Mouse (Mus musculus): Measurements from ENCODE around the gene Gm49450. TPM values are rescaled to one million over a fixed set of nuclear protein-coding genes. Genes with fewer than 3 reads are reported as not detected.

The Gm49450 gene
- not detected in 2 replicates for total RNA-seq (2015; ENCODE audit: low replicate concordance)
- not detected in 2 replicates for total RNA-seq (2017; ENCODE audit: low replicate concordance)

DNA sequence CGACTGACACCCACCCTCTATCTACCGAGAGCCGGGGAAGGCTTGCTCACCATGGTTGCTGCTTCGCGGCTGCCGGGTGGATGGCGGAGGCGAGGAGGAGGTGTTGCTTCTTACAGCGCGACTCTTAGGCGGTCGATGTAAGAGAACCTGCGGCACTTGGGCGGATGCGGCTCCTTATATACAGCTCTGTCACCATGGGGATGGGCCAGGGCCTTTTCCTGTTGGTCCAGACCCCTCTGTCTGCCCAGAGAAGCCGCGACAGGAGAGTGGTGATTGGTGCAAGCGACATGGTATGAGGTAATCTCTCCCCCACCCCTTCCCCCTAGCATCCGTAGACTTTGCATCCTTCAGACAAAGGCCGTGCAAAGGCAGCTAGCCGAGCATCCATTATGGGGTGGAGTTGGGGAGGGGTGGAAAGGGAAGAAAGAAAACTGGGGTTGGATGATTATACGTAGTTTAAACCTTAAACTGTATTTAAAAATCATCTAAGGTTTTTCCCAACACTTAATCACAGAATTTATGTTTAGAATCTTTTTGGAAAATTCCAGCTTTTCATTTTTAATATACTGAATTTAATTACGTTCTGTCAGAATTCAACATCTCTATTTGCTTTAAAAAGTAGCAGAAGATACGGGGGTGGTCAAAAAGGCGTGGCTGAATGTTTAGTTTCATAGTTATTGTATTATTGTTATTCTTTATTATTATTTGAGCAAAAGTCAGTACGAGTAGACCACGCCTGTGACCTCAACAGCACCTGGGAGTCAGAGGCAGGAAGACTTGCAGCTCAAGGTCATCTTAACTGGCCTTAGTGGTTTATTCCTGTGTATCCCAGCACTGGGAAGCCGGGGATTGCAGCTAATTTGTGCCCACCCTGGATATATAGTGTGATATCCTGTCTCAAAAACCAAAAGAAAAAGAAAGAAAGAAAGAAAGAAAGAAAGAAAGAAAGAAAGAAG lies at the start of gene Gm49450, which contains the start of gene Tuba1a:
TSS of gene Gm49450 (minus strand) at position 151 of the 956 bp plus-strand sequence.
TSS of gene Tuba1a (minus strand) at position 303 of the 956 bp plus-strand sequence.
- ATAC-seq (replicated peaks; ENCODE audit: low FRiP score, poor library complexity, severe bottlenecking) = peak; percentile 77

DNA sequence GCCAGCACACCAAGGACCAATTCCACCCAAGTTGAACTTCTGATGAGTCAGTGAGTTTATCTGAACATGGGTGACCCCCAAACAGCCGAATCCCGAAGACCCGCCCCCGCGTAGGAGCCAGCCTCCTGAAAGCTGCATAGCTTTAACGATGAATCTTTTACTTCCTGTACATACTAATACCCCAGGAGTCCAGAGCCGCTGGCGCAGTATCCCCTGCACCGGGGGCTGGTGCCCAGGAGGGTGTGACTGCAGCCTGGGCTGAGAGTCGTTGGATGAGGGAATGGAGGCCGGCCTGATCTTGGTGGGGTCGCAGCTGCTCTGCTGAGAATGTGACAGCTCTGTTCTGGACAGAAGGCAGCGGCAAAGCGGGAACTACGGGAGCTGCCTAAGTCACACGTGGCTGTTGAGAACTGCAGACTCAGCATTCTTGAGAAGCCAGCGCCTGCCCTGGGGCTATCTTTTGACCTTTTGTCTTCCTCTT lies 48.1 kb upstream of the Gm49450 start:
- ATAC-seq (replicated peaks; ENCODE audit: low FRiP score, poor library complexity, severe bottlenecking) = no peak

GRCm38 (mm10) chr15:99000535-99001283 lies 47.4 kb upstream of the Gm49450 start:
- ATAC-seq (replicated peaks; ENCODE audit: low FRiP score, poor library complexity, severe bottlenecking) = peak; percentile 64; the same call in 1 of the 2 replicates

GRCm38 (mm10) chr15:98998775-98999157 lies 45.4 kb upstream of the Gm49450 start:
- ATAC-seq (replicated peaks; ENCODE audit: low FRiP score, poor library complexity, severe bottlenecking) = no peak

DNA sequence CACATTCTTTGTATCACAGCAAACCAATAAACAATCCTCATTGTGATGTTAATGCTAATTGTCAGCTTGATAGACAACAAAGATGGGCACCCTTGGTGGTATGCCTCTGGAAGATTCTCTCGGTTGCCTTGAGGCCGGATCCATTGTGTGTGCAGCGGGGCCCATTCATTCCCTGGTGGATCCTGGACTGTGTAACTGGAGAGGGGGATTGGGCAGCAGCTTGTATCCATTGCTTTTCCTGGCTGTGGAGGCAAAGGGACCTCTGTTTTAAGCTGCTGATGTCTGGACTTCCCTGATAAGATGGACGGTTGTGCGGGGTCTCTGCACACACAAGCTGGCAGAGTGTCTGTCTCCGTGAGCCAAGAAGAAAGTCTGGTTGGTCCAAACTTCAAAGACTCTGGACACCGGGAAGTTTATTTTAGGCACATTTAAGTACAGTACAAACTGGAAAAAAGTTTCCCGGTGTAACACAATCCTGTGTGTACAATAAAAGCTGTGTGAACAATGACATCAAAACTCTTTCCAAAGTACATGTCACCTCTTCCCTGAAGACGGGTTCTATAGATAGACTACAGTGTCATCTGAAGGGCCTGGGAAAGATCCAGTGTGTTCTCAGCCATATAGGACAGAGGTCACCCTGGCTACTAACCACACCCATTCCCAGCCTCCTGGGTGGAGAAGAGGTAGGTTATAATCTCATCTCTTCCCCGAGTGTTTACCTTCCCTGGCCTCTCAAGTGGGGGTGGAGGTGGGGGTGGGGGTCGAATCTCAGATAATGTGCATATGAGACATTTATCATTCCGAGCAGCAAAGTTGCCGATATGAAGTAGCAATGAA lies 44.8 kb upstream of the Gm49450 start:
- ATAC-seq (replicated peaks; ENCODE audit: low FRiP score, poor library complexity, severe bottlenecking) = no peak

DNA sequence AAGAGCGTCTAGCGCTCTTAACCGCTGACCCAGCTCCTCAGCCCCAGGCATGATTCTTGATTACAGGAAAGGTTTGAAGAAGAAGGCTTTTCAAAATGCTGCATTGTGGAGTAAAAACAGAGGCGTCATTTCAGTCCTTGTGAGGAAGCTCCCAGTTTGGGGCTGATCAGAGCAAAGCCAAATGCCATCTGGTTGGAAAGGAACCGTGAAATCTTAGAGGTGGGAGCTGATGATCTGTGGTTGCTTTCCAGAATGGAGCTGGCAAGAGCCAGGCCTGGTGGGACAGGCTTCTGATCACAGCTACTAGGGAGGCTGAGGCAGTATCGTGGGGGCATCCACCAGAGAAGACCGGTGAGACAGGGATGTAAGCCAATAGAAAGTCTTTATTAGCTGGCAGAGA lies 43.5 kb upstream of the Gm49450 start:
- ATAC-seq (replicated peaks; ENCODE audit: low FRiP score, poor library complexity, severe bottlenecking) = no peak

GRCm38 (mm10) chr15:98994957-98995520 lies 41.7 kb upstream of the Gm49450 start:
- no peak for ATAC-seq (replicated peaks; ENCODE audit: low FRiP score, poor library complexity, severe bottlenecking)

DNA sequence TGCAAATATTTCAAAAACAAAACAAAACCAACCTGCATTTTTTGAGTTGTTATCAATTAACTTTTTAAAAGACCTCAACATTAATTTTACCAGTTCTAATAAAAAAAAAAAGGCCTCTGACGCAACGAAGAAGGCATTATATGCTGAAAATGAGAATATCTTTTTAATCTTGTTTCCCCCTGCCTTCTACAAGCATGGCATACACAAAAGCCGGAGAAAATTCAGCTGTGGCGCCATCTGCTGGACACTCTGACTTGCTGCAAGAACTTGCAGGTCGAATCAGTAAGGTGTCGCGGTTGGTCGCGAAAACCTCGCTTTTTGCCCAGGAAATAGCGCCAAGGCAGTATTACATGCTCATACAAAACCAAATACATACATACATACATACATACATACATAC lies 40.5 kb upstream of the Gm49450 start:
- ATAC-seq (replicated peaks; ENCODE audit: low FRiP score, poor library complexity, severe bottlenecking) = peak; percentile 78

GRCm38 (mm10) chr15:98993093-98993793 lies 39.9 kb upstream of the Gm49450 start:
- peak; percentile 94 for ATAC-seq (replicated peaks; ENCODE audit: low FRiP score, poor library complexity, severe bottlenecking)

- 0 out of 2 replicates have a peak, but pooled peaks have one; percentile 17 for ATAC-seq (replicated peaks; ENCODE audit: low FRiP score, poor library complexity, severe bottlenecking)
Observed at GRCm38 (mm10) chr15:98992086-98992912, 38.9 kb upstream of the Gm49450 start.

- ATAC-seq (replicated peaks; ENCODE audit: low FRiP score, poor library complexity, severe bottlenecking) = no peak
Observed at GRCm38 (mm10) chr15:98991540-98992050, 38.2 kb upstream of the Gm49450 start.

DNA sequence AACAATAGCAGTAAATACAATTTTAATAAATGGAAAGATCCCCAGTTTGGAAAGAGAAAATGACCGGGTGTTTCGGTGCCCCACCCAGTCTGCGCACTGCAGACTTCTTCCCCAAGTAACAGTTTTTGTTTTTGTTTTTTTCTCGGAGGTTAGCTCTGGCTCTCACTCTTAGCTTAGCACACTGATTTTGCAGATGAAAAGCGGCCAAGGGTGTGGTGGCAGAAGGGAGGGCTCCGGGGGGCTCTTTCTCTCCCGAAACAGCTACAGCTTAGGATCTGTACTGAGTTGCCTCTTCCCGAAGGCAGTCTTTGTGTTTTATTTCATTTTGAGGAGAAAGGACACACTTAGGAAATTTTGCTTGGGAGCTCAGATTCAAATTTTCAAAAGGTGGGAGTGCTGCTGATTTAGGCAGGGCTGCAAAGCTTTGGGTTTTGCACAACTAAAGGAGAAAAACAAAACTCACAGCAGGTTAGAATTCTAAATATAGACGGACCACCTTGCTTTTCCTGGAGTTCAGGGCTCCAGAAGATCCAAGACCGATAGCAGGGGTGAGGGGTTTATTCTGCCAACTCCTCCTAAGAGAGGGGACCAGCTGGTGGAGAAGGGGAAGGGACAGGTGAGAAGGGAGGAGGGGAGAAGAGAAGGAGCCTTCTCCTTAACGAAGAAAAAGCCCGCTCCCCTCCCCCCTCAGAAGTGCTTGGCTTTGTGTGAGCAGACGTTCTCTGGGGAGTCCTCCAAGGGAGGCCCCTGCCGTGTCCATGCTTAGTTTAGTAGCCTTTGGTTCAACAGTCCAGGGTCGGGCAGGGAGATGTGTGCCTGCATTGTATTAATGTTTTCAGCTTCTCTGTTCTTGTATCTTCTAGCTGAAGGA lies 37.6 kb upstream of the Gm49450 start:
- no peak for ATAC-seq (replicated peaks; ENCODE audit: low FRiP score, poor library complexity, severe bottlenecking)

GRCm38 (mm10) chr15:98989701-98990430 lies 36.5 kb upstream of the Gm49450 start:
- ATAC-seq (replicated peaks; ENCODE audit: low FRiP score, poor library complexity, severe bottlenecking) = no peak

DNA sequence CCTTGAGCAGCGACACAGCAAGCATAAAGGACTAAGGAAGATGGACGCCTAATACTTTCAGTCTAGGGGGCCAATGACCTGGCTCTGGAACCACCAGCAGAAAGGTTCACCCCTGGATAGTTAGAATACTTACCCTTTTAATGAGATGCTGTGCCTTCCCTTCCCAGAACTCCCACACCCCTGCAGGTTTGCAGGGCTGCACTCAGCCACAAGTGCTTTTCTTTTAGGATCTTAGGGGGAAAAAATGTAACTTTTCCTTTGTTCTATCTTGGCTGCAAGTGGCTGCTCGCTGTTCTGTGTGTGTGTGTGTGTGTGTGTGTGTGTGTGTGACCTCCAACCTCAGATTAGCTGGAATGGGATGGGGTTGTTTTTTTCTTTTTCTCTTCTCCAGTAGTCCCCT lies 35.4 kb upstream of the Gm49450 start:
- no peak for ATAC-seq (replicated peaks; ENCODE audit: low FRiP score, poor library complexity, severe bottlenecking)

DNA sequence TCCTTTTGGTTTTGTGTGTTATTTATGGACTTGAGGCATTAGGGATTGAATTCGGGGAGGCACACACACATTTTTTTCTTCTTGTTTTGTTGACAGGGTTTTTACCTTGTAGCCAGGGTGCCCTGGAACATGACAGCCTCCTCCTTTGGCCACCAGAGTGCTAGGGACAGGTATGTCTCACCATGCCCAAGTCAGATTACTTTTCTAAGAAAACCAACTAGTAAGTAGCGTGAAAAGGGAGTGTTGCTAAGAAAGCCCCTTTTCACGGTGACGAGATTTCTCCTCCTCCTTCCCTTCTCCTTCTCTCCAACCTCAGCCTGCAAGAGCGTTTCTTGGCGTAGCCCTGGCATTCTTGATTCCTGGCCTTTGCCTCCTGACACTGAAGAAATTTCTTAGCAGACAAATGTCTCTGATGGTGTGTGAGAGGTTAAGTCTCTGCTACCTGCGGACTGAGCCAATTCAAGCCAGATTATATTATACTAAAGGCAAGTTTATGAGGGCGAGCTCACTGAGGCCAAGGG lies 34.4 kb upstream of the Gm49450 start:
- no peak for ATAC-seq (replicated peaks; ENCODE audit: low FRiP score, poor library complexity, severe bottlenecking)
